Mouse (Mus musculus) ovary, adult 10 weeks (tissue): ENCODE data around the gene Ccdc155. TPM values are rescaled to one million over a fixed set of nuclear protein-coding genes. Genes with fewer than 3 reads are reported as not detected.

ENCODE experiments used
- polyA plus RNA-seq: library from polyadenylated mRNA; stranded (reverse); fragments of 350-450 nt; fragmentation: Illumina TruSeq; extraction: RNeasy Lipid Tissue Mini Kit (QIAGEN cat#74804); gene quantifications from one replicate; pipeline ENCODE4 v1.2.3, GENCODE M21; 2014

The Ccdc155 gene
- not detected for polyA plus RNA-seq

DNA sequence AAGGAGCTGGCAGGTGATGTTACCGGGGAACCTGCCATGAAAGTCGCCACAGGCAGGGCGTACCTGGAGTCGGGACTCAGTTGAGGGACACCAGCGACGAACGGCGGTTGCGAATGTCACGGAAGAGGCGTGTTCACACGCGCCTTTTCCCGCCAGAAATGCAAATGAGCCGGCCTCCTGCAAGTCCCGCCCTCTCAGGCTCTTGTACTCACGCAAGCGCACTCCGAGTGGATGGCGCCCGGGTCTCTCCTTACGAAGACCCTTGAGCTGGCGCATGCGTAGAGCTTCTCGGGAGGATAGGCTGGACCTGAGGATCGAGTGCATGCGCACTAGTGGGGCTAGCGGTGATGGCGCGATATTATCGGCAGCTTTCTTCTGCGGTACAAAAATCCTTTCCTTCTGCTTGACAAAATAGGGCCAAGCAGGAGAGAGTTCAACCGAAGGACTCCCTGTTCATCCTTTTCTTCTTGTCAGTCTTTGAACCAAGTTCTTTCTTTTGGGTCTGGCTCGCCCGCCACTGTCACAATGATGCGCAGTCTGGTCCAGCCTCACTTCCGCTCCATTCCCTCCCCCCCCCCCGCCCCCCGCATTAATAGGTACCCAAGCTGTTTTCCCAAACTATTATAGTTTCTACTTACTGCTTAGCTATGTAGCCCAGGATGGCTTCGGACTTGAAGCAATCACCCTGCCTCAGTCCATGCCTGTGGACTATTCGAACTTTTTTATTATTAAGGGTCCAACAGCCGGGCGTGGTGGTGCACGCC is at the start of gene Ccdc155:
Gene Ccdc155 (minus strand): TSS at position 513 of the 764 bp plus-strand sequence.

DNA sequence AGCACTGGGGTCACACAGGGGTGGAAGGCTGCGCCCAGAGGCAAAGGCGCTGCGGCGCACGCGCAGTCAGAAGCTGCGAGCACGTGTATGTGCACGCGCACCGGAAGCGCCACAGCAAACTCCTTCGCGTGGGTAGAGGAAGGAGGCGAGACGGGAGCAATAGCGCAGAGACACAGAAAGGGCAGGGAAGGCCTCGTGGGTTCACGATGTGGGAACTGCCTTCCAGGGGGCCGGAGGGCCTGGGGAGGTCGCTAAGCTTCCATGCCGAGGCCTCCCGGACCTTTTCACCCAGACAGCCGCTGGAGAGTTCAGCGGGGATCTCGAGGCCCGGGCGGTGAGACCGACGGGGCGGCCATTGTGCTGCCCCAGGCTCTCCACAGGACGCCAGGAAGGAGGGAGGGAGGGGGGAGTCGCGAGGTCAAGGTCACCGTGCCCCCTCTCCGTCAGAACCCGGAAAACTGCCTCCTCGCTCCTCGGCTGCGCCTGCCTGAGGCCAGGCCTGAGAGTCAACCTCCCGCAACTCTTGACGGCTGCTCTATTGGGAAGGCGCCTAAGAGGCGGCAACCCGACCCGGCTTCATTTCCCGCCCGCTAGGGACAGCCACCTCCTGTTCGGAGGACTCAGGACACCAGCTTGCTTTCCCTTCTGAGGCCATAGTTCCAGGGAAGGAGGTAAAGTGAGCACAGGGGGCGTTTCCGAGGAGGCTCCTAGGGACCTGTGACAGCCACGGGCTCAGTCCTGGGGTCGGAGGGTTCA is 36.1 kb upstream of the Ccdc155 start, which contains the start of gene Slc6a16:
Gene Slc6a16 (plus strand): TSS at position 453 of the 756 bp plus-strand sequence.

DNA sequence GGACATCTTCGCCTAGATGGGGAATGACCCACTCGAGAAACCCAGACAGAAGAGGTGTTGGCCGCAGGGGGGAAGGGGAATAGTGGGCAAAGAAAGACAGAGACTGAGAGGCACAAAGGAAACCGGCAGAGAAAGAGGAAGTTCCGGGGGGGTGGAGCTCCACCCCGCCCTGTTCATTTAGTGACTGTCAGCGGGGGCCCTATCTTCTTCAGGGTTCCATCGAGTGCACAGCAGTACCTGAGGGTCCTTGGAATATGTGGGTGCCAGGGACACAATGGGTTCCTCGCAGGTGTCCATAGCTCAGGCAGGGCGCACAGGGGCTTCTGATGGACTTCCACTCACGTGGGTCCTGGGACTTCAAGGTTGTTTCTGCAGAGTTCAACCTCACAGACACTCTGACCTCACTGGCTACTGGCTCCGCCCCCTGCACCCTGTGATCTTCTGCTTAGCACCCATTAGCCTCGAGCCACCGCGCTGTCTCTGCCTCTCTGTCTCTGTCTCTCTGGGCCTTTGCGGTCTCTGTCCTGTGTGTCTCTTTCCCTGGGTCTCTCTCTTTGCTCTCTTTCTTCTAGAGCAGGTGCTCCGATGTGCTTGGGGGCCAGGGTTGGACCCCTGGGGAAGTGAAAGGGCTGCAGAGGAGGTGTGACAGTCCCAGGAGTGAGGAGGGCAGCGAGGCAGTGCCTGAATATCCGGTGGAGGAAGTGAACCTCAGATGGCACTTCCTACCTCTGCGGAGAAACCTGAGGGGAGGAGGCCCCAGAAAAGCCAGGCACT is 34.2 kb upstream of the Ccdc155 start, which contains the start of gene Cd37:
Gene Cd37 (minus strand): TSS at position 393 of the 774 bp plus-strand sequence.

GRCm38 (mm10) chr7:45215673-45216441 is 11.2 kb upstream of the Ccdc155 start, which contains the start of gene Tead2:
Tead2 (plus strand) TSS chr7:45215753.

GRCm38 (mm10) chr7:45211851-45212251 is 7.2 kb upstream of the Ccdc155 start, which contains the start of gene Dkkl1:
Dkkl1 (minus strand) TSS chr7:45212147.

DNA sequence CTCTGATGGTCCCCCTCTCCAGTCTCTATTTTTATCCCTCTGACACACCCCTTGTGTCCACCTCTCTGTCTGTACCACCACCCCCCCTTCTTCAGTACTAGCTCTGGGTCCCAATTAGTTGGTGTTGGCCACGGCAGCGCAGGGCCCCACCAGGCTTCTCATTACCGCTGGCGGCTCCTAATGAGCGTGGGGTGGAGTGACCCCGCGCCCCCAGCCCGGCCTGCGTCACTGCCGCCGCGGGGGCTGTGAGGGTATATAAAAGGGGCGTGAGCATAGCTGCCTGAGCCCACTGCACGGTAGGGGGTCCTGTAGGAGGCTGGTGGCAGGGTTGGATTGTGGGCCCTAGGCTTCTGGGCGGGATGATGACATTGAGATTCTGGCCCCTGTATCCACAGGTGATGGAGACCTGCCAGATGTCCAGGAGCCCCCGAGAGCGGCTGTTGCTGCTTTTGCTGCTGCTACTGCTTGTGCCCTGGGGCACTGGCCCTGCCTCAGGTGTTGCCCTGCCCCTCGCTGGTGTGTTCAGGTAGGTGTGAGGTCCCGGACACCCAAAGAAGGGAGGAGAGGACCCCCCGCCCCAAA is 23.7 kb downstream of the Ccdc155 start, which contains the start of gene Pth2:
Gene Pth2 (plus strand): TSS at position 100 of the 582 bp plus-strand sequence.

GRCm38 (mm10) chr7:45179469-45179868 is 25.2 kb downstream of the Ccdc155 start, which contains the start of gene Gfy:
Gfy (minus strand) TSS chr7:45179569.

DNA sequence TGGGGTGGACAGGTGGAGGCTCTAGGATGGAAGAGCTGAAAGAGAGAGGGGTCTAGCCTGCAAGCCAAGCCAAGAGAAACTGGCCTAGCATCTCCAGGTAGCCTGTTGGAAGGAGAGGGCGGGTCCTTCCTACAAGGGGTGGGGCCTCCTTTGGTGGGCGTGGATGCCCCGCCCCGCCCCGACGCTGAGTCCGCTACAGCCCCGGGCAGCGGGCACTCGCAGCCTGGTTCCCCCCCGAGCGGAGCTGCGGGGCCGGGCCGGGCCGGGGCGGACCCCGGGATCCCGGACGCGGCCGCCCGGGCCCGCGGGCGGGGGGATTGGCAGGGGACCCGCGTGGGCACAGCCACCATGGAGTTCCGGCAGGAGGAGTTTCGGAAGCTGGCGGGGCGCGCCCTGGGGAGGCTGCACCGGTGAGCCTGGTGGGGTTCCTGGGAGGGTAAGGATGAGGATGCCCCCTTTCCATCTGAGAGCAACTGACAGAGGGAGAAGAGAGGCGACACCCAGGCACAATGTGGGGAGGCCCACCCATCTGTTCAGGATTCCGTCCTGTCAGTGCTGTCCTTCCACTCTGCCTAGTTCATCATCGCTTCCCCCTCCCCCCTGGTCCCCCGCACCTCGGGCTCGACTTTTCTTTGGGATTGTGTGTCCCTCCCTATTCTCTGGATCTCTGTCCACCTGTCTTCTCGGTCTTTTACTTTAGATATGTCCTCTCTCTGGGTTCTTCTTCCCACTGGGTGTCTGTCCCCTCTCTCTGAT is 40.8 kb downstream of the Ccdc155 start, which contains the start of gene Slc17a7:
Gene Slc17a7 (plus strand): TSS at position 215 of the 756 bp plus-strand sequence.

GRCm38 (mm10) chr7:45154096-45154992 is 50.3 kb downstream of the Ccdc155 start, which contains the start of the genes Pih1d1 and Aldh16a1:
Pih1d1 (plus strand) TSS chr7:45154303.
Aldh16a1 (minus strand) TSS chr7:45154584.

GRCm38 (mm10) chr7:45135993-45136567 is 68.6 kb downstream of the Ccdc155 start, which contains the start of the genes Gm45713 and Flt3l:
Gm45713 (minus strand) TSS chr7:45136231.
Flt3l (minus strand) TSS chr7:45136432.

Other genes starting within 250 kb of the Ccdc155 start
- gene Cpt1c, start 230.0 kb downstream of the Ccdc155 start, polyA plus RNA-seq = 0.88 TPM
- gene Prmt1, start 218.3 kb downstream of the Ccdc155 start, polyA plus RNA-seq = 8.2 TPM
- 8.4 TPM for gene Irf3, start 207.2 kb downstream of the Ccdc155 start, polyA plus RNA-seq
- 2.0 TPM for gene Bcl2l12, start 206.2 kb downstream of the Ccdc155 start, polyA plus RNA-seq
- 2.2 TPM for gene Scaf1, start 188.5 kb downstream of the Ccdc155 start, polyA plus RNA-seq
- 4.0 TPM for gene Rras, start 186.9 kb downstream of the Ccdc155 start, polyA plus RNA-seq
- 0.40 TPM for gene Prr12, start 152.0 kb downstream of the Ccdc155 start, polyA plus RNA-seq
- 9.1 TPM for gene Nosip, start 142.5 kb downstream of the Ccdc155 start, polyA plus RNA-seq
- gene Prrg2, start 142.2 kb downstream of the Ccdc155 start, polyA plus RNA-seq = 4.7 TPM
- gene Rcn3, start 112.7 kb downstream of the Ccdc155 start, polyA plus RNA-seq = 0.31 TPM
- gene Fcgrt, start 101.0 kb downstream of the Ccdc155 start, polyA plus RNA-seq = 14.4 TPM
- gene Rps11, start 80.5 kb downstream of the Ccdc155 start, polyA plus RNA-seq = 474 TPM
- 557 TPM for gene Rpl13a, start 76.1 kb downstream of the Ccdc155 start, polyA plus RNA-seq
- not detected for gene Gm45713, start 68.7 kb downstream of the Ccdc155 start, polyA plus RNA-seq
- gene Flt3l, start 68.5 kb downstream of the Ccdc155 start, polyA plus RNA-seq = 3.9 TPM
- 2.1 TPM for gene Pih1d1, start 50.6 kb downstream of the Ccdc155 start, polyA plus RNA-seq
- 0.88 TPM for gene Aldh16a1, start 50.3 kb downstream of the Ccdc155 start, polyA plus RNA-seq
- not detected for gene Slc17a7, start 40.9 kb downstream of the Ccdc155 start, polyA plus RNA-seq
- not detected for gene Gfy, start 25.3 kb downstream of the Ccdc155 start, polyA plus RNA-seq
- gene Pth2, start 23.9 kb downstream of the Ccdc155 start, polyA plus RNA-seq = not detected
- not detected for gene Dkkl1, start 7.3 kb upstream of the Ccdc155 start, polyA plus RNA-seq
- gene Tead2, start 10.9 kb upstream of the Ccdc155 start, polyA plus RNA-seq = 10.9 TPM
- not detected for gene Cd37, start 34.2 kb upstream of the Ccdc155 start, polyA plus RNA-seq
- gene Slc6a16, start 36.2 kb upstream of the Ccdc155 start, polyA plus RNA-seq = not detected
- not detected for gene Slc6a21, start 72.6 kb upstream of the Ccdc155 start, polyA plus RNA-seq
- gene Trpm4, start 128.9 kb upstream of the Ccdc155 start, polyA plus RNA-seq = 0.46 TPM
- gene Hrc, start 130.4 kb upstream of the Ccdc155 start, polyA plus RNA-seq = 0.31 TPM
- not detected for gene Ppfia3, start 162.1 kb upstream of the Ccdc155 start, polyA plus RNA-seq
- not detected for gene Lin7b, start 165.7 kb upstream of the Ccdc155 start, polyA plus RNA-seq
- 78.5 TPM for gene Snrnp70, start 190.8 kb upstream of the Ccdc155 start, polyA plus RNA-seq
- not detected for gene Kcna7, start 200.8 kb upstream of the Ccdc155 start, polyA plus RNA-seq
- 2.6 TPM for gene Ntf5, start 208.8 kb upstream of the Ccdc155 start, polyA plus RNA-seq
- gene Lhb, start 215.9 kb upstream of the Ccdc155 start, polyA plus RNA-seq = not detected
- gene Gys1, start 230.0 kb upstream of the Ccdc155 start, polyA plus RNA-seq = 4.5 TPM
- gene Ruvbl2, start 233.2 kb upstream of the Ccdc155 start, polyA plus RNA-seq = 2.1 TPM